Mouse (Mus musculus) thymus, postnatal 36 days (tissue): ENCODE results near the gene Zfp819.
"Not testable (repeated sequence)": the region's sequence is repeated elsewhere in the genome, so short reads cannot be mapped to it uniquely, and the experiment has no call there.

ENCODE experiments used
- DNase-seq, 2 experiments: peaks; one replicate each; pipeline ENCODE4 v3.0.0; 2022; ENCODE audit warnings: mixed read lengths in 2 of 2

Gene Zfp819

GRCm38 (mm10) chr7:43643046-43643652 is 36.2 kb downstream of the Zfp819 start:
- no peak for DNase-seq

GRCm38 (mm10) chr7:43652683-43653082 is 45.7 kb downstream of the Zfp819 start:
- no peak for DNase-seq

- no peak for DNase-seq
Observed at GRCm38 (mm10) chr7:43654519-43654918, 47.5 kb downstream of the Zfp819 start.

GRCm38 (mm10) chr7:43656232-43656631 is 49.3 kb downstream of the Zfp819 start:
- no peak for DNase-seq

- DNase-seq: no peak
Observed at GRCm38 (mm10) chr7:43660002-43660401, 53.0 kb downstream of the Zfp819 start, which contains the start of gene Siglece. TSS of gene Siglece (minus strand) at chr7:43660161.

GRCm38 (mm10) chr7:43662804-43663203 is 55.8 kb downstream of the Zfp819 start:
- DNase-seq: no peak

- not testable (repeated sequence) for DNase-seq
Observed at GRCm38 (mm10) chr7:43667221-43667620, 60.3 kb downstream of the Zfp819 start.
